Mouse (Mus musculus) heart, postnatal 4 days (tissue): Measurements from ENCODE around the gene Wdr90. TPM values are rescaled to one million over a fixed set of nuclear protein-coding genes. Genes with fewer than 3 reads are reported as not detected.
"Not testable (repeated sequence)": the region's sequence is repeated elsewhere in the genome, so short reads cannot be mapped to it uniquely, and the experiment has no call there.

ENCODE experiments used
- DNase-seq: peaks from one replicate; pipeline ENCODE4 v3.0.0; 2021
- total RNA-seq, 2 experiments: library from RNA; stranded (reverse); gene quantifications; 2 replicates each; pipeline ENCODE4 v1.2.3; 2021

Gene Wdr90
- total RNA-seq, 2 experiments from 2014 or later: 14.4 to 15.1 TPM

DNA sequence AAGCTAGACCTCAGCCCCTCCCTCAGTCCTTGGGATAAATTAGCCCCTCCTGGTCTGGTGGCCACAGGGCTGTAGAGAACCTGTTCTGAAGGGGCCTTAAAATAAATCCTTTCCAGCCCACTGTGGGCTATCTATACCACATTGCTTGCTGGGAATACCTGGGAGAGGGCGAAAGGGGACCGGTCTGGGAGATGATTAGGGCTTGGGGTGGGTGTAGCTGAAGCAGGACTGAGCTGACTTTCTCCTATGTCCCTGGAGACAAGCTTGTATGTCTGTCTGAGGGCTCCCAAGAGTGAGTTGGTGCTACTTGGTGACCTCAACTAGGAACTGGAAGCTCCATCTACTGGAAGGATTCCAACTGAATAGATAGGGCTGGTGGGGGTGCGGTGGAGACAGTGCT, 15.7 kb upstream of the Wdr90 start:
- DNase-seq: no peak

DNA sequence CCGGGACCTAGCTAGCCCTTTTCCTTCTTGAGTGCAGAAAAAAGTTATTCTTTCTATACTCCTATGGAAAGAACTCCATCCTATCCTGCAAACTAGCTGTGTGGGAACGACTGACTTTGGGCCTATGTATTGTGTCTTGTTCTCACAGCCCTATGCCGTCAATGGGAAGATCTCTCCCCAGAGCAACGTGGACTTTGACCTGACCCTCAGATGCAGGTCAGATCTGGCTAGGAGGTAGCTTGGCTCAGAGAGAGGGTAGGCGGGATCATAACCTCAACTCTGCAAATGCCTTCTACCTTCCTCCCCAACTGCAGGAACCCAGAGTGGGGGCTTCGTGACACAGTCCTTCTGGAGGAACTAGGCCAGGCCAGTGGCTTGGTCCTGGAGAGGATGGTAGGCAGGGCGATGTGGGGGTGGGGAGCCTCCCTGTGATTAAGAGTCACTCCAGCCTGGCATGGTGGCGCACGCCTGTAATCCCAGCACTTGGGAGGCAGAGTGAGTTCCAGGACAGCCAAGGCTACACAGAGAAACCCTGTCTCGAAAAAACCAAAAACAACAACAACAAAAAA, 15.1 kb upstream of the Wdr90 start:
- DNase-seq: no peak

DNA sequence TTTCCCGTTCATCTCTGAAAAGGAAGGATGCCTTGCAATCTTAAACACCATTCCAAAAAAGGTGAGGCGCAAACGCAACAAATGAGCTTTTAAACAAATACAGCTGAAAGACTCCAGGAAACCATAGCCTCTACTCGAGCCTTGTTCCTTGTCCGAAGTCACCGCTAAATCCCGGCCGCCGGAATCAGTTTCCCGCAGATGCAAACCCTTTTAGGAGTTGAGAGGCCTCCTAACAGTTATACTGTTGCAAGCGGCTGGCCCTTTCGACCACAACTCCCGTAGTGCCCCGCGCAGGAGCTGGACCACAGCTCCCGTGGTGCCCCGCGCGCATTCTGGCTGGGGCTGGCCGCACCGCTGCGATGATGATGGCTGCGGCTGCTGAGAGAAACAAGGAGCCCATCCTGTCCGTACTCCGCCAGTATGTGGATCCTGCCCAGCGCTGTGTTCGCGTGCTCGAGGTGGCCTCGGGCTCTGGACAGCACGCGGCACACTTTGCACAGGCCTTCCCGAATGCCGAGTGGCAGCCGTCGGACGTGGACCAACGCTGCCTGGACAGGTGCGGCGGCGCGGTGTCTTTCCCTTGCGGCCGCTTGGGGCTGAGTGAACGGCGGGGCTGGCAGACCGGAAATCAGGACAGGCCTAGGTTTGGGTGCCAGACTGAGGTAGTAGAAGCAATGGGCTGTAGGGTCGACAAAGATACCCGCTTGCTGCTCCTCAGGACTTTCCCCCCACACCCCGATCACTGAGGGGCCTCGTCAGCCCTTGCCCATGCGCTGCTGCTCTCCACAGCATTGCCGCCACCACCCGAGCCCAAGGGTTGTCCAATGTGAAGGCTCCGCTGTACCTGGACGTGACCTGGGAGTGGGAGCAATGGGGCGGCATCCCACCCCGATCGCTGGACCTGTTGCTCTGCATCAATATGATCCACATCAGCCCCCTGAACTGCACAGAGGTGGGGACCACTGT, 14.2 kb upstream of the Wdr90 start:
- DNase-seq: peak; percentile 90

DNA sequence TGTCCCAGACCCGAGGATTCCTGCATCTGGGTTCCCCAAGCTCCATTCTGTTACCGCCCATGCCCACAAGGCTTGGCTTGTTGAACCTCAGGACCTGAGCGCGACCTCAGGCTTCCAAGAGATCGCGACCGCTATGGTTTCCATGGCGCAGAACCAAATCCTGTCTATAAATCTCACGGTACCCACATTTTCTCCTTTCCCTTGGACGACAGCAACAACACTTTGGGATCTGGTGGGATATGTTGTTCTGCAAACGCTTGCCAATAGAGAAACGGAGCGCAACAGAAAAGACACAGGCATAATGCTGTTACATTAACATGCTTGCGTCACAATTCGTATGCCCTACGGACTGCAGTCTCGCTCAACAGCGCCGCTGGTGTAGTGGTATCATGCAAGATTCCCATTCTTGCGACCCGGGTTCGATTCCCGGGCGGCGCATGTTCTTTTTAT, 13.4 kb upstream of the Wdr90 start, which contains the start of gene Mettl26:
TSS of gene Mettl26 (plus strand) at position 354 of the 450 bp plus-strand sequence.
- peak; percentile 96 for DNase-seq

DNA sequence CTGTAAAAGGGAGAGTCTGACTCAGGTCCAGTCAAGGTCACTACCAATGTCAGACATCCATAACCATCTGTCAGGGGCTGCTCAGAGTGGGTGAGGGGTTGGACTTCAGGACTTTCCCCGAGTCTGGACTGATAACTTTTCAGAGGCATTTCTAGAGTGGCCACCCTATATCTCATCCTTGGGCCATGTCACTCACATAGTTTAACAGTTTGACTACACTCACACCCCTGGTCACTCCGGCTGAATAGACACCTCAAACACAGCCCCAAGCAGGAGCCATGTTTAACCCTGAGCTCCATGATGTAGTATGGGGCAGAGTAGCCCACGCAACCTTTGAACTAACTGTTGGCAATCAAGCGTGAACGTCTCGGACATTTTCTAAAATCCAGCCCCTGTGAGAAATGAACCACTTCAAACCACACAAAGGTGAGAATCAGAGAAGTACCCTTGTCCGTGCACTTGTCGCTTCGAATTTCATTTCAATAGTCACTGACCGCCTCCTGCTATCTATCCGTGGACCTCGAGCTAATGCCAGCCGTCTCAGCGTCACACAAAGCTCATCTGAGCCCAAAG, 12.9 kb upstream of the Wdr90 start:
- no peak for DNase-seq

DNA sequence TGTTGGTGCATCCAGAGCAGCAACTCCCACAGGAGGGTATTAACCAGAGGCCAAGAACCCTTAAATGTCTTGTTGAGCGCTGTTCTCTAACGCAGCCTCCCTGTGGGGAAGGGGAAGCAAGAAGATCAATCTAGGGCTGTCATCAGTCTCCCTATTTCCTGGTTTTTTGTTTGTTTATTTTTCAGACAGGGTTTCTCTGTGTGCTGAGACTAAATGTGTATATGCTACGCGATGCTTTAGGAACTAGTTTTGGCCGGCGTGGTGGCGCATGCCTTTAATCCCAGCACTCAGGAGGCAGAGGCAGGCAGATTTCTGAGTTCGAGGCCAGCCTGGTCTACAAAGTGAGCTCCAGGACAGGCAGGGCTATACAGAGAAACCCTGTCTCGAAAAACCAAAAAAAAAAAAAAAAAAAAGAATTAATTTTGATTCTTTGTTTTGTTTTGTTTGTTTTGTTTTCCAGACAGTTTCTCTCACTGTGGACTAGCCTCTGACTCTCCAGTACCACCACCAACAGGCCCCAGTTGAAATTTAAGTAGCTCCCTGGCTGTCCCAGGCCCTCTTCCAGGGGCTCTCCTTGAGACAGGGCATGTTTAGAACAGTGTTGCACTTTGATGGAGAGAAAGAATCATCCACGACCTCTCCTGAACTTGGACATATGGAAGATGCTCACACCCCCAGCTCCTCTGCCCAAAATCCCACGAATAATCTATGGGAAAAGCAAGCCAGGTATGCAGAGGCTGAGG, 12.3 kb upstream of the Wdr90 start:
- no peak for DNase-seq

DNA sequence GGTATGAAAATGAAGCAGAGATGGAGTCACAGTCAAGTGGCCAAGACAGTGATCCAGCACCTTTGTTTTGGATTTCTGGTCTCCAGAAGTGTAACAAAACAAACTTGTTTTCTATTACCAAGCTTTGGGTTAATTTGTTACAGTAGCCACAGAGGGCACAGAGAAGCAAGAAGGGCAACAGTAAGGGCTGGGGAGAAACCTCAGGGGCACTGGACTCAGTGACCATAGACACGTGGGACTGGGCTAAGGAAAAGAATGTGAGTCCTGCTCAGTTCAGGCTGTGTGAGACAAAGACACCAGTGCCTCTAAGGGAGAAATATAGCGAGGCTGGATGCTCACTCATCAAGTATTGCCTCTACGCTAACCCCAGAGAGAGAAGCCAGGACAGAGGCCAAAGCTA, 11.4 kb upstream of the Wdr90 start:
- DNase-seq: no peak

DNA sequence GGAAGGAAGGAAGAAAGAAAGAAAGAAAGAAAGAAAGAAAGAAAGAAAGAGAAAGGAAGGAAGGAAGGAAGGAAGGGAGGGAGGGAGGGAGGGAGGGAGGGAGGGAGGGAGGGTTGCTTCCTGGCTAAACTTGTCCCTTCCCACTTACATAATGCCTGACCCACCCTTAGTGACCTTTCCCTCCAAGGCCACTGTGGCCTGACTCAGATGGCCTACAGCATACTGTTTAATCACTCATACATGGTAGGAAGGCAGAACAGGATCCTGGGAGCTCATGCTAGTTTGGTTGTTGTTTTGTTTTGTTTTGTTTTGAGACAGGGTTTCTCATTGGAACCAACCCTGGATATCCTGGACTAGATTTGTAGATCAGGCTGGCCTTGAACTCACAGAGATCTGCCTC, 10.3 kb upstream of the Wdr90 start:
- DNase-seq: not testable (repeated sequence)

DNA sequence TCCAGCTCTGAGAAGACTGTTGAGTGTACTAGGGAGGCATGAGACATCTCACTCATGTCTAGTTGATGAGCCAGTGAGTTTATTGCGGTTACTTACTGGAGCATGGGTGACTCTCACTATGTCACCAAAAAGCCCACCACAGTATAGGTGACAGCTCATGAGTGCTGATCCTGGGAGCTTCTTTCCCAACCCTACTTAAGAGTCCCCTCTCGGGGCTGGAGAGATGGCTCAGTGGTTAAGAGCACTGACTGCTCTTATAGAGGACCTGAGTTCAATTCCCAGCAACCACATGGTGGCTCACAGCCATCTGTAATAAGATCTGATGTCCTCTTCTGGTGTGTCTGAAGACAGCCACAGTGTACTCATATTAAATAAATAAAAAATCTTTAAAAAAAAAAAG, 8.7 kb upstream of the Wdr90 start:
- DNase-seq: no peak

DNA sequence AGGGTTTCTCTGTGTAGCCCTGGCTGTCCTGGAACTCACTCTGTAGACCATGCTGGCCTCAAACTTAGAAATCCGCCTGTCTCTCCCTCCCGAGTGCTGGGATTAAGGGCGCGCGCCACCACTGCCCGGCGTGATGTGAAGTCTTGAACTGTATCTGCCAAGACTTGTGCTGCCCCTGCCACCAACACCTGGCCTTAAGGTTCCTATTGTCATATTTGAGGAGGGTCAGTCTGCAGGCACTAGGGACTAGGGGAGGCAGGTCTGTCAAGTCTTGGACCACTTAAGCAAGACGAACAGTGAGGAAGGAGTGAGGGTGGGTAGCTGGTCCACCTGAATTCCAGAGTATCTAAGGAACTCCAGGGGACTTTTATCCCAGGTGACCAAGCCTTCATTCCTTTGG, 8.2 kb upstream of the Wdr90 start:
- no peak for DNase-seq

DNA sequence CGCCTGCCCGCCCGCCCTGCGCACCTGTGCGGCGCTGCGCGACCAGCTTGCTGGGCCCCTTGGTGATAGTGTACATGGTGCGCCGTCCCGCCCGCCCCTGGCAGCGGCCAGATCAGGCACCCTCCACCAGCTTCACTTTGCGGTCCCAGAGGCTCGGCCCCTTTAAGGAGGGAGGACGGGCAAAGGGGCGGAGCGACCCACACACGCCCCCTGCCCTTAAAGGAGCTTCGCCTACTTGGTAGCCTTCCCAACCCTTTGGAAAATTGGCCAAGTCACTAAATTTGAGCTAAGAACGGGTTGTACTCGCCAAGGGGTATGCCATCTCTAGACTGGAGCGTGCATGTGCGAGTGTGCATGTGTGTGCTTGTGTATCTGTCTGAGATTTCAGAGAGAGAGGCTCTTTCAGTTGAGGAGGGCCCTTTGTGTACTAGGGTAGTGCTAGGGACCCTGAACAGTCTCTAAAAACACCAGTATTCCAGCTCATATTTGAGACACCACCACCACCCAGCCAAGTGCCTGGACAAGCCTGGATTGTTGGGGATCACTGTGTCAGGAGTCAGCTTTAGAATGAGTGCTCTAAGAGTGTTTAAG, 7.4 kb upstream of the Wdr90 start, which contains the start of gene Mcrip2:
TSS of gene Mcrip2 (minus strand) at position 164 of the 591 bp plus-strand sequence.
- DNase-seq: peak; percentile 85

DNA sequence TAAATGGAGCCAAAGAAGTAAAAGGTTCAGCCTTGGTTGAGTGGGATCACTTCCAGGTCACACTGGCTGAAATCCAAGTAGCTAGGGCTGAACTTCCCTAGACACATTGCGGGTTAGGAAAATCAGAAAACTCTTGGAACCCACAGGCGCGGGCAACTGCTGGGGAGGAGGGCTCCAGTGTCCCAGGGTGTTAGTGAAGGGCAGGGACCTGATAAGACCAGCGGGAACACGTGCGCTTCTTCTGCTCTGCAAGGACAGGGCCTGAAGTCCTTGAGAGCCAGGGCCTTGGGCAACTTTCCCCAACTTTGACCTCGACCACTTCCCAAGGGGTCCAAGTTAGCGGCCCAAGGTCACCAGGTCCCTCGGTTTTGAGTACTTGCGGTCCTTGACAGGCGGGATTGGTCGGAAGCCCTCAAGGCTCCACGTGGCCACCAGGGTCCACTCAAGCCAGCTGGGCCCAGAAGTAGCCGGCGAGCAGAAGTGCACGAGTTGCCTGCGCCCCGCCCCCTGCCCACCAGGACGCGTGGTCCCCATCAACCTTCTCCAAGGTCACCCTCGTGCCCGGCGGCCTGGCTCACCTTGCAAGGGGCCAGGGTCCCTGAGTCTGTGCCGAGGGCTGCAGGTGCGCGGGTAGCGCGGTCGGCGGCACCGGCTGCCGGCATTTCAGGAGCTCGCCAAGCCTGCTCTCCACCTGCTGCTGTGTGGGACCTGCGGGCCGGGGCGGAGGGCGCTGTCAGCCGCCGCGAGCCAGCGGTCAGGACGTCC, 6.7 kb upstream of the Wdr90 start:
- peak; percentile 74 for DNase-seq

DNA sequence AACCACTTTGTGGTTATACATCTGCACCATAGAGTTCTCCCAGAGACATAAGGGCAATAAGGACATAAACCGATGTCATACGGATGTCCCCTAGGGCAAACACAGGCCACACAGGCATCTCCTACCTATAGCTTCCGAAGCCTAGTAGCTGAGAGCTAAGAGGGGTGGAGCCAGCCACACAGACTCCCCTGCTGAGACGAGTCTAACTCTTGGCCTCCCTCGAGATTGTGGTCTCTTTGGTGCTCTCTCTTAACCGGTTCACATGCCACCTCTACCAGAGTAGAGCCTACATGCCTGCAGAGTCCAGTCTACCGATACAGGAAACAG, 6.2 kb upstream of the Wdr90 start:
- no peak for DNase-seq

DNA sequence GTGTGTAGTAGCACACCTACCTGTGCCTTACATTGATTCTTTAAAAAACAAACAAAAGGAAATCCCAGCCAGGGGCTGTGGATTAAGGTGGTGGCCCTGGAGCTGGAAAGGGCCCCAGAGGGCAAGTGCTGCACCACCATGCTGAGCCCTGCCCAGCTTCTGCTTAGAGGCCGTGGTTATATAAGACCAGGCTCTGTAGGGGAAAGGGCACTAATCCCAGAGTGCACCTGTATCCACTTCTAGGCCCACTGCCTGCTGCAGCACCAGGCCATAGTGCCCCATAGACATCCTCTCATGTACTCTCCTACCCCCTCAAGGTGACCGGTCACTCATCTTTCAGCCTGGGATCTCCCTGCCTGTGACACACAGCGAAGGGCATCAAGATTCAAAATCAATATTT, 4.9 kb upstream of the Wdr90 start:
- peak; percentile 6 for DNase-seq

DNA sequence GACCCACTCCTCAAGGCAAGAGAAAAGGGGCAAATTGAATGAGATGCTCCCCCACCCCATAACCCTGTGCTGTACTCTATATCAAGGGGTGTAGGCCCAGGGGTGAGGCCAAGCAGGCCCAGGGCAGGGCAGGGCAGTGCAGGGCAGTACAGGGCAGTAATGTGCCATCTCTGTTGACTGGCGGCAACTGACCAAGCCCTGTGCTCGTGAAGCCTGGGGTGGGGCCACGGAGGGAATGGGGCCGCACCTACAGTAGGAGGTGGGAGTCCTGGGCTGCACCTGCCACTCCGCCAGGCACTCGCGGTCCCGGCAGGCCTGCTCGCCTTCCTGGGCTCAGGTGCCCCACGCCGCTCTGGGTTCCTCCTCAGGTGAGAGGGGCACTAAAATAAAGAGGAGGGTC, 4.0 kb upstream of the Wdr90 start:
- DNase-seq: peak; percentile 7

DNA sequence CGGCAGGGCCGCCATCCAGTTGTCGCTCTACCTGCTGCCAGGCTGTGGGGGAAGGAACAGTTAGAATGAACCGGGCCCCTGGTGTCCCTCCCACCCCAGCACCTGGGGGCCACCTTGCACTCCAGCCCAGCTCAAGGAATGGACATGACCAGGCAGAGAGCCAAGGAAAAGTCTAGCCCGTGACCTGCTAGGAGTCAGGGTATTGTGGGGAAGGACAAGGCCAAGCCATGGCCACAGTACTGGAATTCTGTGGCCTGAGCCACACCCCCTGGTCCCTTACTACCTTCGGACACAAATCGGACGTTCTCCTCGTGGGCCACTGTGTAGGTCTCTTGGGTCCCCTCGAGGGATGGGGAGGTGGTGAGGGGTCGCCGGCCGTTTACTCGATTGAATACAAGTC, 3.0 kb upstream of the Wdr90 start:
- DNase-seq: no peak

DNA sequence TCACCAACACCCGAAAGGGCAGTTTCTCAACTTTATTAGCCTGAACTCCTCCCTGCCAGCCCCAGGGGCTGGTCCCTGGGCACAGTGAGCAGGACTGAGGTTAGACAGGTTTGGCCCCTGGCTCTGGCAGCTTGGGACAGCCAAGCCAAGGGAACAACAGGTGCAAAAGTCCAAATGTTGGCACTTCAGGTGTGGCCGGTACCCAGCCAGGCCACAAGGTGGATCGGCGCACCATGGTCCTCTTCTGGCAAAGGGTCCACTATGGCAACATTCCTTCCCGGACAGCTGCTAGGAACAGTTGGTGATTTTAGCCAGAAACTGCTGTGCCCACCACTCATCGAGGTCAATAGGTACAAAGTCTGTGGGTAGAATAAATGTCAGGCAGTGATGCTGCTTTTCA, 2.4 kb upstream of the Wdr90 start:
- DNase-seq: no peak

DNA sequence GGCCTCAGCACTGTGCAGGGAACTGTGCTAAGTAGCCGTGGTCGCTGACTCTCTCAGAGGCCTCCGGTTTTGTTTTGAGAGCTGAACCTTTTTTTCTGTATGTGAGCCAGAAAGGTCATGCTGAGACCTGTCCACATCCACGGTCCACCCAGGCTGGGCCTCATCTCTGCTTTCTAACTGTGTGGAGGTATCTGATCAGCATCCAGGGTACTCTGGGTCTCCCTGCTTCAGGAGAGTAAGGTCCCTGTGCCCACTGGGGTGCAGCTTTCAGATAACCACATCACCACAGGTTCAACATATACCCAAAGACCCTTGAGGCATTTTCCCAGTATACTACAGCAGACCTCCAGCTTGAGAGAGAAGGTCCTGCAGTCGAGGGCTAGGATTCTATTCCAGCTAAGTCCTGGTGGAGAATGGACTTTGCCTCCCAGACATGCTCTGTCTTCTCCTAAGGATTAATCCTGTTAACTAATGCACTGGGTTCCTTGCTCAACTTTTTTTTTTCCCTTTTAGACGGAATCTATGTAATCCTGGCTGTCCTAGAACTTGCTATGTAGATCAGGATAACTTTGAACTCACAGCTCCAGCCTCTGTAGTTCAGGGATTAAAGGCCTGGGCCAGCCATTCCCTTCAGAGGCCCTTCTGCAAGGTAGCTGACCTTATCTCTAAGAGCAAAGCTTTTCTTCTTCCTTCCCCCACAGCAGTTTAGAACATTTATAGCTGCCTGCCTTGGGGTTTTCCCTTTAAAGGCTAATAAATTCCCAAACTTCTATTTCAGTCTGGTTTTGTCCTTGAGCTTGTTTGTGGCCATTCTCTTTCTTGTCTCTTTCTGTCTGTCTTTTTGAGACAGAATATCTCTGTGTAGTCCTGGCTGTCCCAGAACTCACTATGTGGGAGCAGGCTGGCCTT, 657 bp upstream of the Wdr90 start:
- DNase-seq: no peak

DNA sequence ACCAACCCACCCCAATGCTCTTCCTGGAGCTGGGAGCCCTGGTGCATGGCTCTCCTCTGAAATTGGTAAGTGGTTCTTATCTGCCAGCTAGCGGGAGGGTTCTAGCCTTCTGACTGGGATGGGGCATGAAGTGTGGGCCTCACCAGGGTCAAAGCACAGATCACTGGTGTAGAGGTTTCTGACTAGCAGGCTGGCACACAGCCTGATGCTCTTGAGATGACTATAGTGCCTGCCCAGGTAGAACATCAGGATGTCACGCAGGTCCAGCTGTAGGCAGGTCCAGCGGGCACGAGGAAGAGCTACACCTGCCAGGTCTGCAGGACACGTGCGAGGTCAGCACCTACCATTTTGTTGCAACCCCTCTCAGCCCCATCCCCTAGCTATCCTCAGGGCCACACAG, 1.1 kb downstream of the Wdr90 start:
- DNase-seq: no peak

DNA sequence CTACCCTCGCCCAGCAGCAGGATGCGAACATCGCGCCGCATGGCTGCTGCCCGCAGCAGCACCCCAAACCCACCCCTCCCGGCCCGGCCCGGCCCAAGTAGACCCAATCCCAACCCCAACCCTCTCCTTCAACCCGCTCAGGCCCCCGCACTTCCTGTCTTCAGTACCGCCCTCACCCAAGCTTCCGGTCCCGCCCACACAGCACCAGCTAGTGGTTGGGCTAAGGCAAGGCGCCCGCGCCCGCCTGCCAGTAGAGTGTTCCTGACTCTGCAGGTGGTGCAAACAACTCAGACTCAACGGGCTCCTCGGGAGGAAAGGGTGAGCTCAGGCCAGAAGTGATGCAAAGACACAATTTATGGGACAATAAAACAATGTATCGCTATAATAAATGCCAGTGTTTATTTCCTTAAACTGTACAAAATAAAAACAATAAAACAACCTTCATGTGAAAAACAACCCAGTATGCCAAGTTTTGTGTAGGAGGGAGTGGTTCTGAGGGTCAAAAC, 16.9 kb downstream of the Wdr90 start, which contains the start of gene Rhot2:
TSS of gene Rhot2 (minus strand) at position 456 of the 506 bp plus-strand sequence.
- peak; percentile 95 for DNase-seq
